Mouse (Mus musculus): ENCODE data around the gene Rc3h1. TPM values are rescaled to one million over a fixed set of nuclear protein-coding genes. Genes with fewer than 3 reads are reported as not detected.
"Not testable (repeated sequence)": the region's sequence is repeated elsewhere in the genome, so short reads cannot be mapped to it uniquely, and the experiment has no call there.

Gene Rc3h1
- total RNA-seq (2021), result 10 to 100 TPM; 34.1 to 35.0 TPM

- peak; percentile 100 for DNase-seq
Measured at GRCm38 (mm10) chr1:160906057-160906557, at the start of gene Rc3h1. Rc3h1 (plus strand) TSS chr1:160906418.

- no peak for DNase-seq
Measured at GRCm38 (mm10) chr1:160858132-160858531, 48.1 kb upstream of the Rc3h1 start.

DNA sequence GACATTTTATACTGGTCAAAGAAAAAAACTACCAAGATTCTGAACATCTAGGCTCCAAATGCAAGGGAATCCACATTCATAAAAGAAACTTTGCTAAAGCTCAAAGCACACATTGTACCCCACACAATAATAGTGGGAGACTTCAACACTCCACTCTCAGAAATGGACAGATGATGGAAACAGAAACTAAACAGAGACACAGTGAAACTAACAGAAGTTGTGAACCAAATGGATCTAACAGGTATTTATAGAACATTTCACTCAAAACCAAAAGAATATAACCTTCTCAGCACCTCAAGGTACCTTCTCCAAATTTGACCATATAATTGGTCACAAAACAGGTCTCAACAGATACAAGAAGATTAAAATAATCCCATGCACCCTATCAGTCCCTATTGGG lies 46.3 kb upstream of the Rc3h1 start:
- DNase-seq, result not testable (repeated sequence)

- DNase-seq, result no peak
Measured at GRCm38 (mm10) chr1:160861142-160861541, 45.1 kb upstream of the Rc3h1 start.

DNA sequence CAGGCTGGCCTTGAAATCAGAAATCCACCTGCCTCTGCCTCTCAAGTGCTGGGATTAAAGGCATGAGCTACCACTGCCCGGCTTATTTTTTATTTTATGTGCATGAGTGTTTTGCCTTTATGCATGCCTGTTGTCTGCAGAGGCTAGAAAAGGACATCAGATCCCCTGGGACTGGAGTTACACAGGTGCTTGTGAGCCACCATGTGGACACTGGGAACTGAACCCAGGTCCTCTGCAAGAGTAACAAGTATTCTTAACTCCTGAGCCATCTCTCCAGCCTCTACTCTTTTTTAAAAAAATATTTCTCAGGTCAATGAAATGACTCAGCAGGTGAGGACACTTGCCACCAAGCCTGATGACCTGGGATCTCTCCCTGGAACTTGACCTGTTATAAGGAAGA lies 44.6 kb upstream of the Rc3h1 start:
- DNase-seq, result no peak

GRCm38 (mm10) chr1:160863027-160863426 lies 43.2 kb upstream of the Rc3h1 start:
- peak; percentile 56 for DNase-seq

DNA sequence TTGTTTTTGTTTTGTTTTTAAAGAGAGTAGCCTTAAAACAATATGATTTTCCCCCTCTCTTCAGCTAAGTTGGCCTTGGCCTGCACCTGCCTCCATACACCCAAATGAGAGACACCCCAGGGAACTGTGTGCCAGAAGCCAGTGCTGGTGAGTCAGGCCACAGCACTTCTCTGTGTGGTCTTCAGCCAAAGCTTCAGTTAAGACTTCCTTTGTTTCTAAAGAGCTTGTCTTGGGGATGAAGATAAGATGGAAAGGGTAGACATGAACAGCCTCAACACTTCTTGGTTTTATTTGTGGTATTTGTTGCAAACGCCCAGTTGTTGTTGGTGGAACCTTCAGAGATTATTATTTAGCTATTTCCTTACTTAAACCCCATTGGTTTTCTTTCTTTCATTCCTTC lies 31.5 kb upstream of the Rc3h1 start:
- no peak for DNase-seq

DNA sequence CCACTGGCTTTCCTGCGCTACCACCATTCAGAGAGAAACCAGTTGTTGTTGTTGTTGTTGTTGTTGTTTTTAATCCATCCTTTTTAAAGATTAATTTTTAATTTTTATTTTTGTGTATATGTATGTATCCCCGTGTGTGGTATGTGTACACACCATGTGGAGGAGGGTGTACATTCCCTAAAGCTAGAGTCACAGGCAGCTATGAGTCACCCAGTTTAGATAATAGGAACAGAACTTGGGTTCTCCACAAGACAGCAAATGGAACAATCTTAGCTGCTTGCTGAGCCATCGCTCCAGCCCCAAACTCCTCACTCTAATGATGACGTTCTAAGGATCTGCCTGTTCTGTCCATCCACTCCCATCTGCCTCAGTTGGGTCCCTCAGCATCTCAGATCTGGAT lies 29.2 kb upstream of the Rc3h1 start:
- no peak for DNase-seq

- DNase-seq, result no peak
Measured at GRCm38 (mm10) chr1:160878485-160878884, 27.7 kb upstream of the Rc3h1 start.

- DNase-seq, result not testable (repeated sequence)
Measured at GRCm38 (mm10) chr1:160881378-160881777, 24.8 kb upstream of the Rc3h1 start.

GRCm38 (mm10) chr1:160881968-160882367 lies 24.2 kb upstream of the Rc3h1 start:
- DNase-seq, result no peak

DNA sequence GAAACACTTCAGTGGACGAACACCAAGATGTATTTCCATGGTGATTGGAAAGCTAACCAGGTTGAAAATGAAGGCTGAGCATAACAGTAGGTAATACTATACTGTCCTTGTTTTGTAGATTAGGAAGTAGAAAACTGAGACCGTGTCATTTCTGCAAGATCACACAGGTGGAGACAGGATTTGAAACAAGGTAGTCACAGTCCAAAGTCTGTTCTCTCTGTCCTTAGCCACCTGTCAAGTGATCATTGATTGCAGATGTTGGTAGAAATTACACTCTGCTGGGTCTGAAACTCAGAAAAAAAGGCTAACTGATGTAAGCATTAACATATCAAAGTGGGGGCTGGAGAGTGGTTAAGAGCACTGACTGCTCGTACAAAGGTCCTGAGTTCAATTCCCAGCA lies 21.9 kb upstream of the Rc3h1 start:
- no peak for DNase-seq

GRCm38 (mm10) chr1:160884993-160885392 lies 21.2 kb upstream of the Rc3h1 start:
- no peak for DNase-seq

DNA sequence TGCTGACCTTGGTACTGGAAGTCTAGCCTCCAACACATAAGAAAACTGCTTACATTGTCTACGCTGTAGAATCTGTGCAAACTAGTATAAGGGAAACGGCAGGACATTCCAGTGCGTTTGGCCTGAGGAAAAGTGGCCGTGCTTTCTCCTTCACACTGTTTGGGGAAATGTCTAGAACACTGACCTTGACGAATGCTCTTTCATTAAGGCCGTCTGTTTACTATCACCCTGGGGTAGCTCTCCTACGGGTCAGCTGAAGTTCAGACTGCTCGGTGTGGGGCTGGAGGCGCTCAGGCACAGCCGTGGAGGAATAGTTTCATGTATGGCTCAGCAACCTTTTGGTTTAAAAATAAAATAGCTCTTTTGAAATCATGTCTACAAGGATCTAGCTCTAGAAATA lies 6.5 kb upstream of the Rc3h1 start:
- DNase-seq, result no peak

DNA sequence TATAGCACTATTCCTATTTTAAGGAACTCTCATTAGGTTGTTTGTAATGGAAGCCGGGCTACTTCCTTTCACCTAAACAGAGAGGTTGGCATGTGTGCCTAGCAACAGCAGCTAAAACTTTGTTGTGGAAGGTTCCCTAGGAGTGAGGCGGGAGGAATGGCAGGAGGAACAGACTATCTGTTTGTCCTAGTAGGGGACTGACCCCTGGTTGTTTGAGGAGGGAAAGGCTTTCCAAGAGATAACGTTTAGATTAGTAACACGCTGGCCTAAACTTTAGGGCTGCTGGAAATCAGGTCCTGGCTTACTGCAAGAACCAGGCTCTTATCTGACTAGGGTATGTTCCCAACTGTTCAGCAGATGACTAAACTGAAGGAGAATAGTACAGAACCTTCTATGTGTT lies 2.2 kb upstream of the Rc3h1 start:
- peak; percentile 22 for DNase-seq

DNA sequence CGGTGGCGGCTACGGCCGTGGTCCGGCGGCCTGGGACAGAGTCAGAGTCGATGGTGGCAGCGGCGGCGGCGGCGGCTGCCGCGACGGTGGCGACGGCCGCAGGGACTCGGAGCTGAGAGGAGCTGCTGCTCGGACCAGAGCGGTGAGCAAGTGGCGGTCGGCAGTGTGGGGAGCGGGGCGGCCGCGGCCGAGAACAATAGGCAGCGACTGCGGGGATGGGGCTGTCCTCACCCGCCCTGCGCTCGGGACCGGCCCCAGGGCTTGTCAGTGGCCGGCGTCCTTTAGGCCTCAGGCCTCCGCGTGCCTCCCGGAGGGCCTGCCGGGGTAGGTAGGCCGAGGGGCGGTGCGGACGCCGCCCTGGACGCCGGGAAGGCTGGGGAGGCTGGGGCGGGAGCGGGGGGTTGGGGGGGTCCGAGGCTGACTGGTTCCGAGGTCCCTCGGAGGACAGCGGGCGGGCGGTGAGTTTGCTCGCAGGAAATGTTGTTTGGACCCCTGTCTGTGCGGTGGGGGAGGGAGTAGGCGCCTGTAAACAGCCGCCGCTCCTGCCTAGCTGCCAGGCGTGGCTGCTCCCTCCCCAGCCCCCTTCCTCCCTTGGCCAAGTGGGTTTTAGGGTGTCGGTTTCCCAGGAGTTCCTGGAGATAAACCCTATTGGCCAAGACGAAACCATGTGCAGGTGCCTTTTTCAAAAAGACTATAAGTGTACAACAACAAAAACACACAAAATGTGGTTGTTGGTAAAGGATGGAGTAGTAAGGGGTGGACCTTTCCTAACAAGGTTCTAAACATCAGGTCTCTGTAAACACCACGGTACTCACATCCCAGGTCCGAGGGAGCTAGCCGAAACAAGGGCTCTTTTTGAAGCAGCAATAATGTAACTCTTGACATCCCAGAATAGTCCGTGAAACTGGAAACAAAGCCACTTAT lies 602 bp downstream of the Rc3h1 start:
- peak; percentile 65 for DNase-seq

GRCm38 (mm10) chr1:160910176-160910575 lies 4.0 kb downstream of the Rc3h1 start:
- no peak for DNase-seq

DNA sequence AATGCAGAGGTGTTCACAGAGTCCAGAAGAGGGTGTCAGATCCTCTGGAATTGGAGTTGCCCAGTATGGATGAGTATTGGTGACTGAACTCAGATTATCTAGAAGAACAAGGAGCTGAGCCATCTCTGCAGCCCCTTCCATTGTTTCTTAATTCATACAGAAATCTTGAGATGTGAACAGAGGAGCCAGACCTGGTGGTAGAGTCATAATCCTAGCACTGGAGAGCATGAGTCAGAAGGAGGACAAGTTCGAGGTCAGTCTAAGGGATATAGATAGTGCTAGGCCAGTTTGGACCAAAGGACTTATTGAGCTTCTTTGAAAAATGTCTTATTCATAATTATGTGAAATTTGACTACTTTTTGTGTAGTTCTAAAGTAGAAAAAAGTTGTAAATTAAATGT lies 4.6 kb downstream of the Rc3h1 start:
- no peak for DNase-seq

DNA sequence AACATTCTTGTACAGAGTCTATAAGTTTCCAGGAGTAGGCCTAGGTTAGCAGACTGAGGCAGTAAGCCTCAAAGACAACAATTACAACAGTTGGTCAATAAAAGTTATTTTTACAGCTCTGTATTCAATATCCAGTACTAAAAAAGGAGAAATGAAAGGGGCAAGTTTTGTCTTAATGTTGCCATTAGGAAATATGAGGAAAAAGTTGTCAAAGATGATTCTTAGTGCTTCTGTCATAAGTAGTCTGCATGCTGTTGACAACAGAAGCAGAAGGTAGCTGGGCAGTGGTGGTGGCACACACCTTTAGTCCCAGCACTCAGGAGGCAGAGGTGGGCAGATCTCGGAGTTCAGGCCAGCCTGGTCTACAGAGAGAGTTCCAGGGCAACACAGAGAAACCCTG lies 13.2 kb downstream of the Rc3h1 start:
- DNase-seq, result no peak

GRCm38 (mm10) chr1:160921938-160922337 lies 15.7 kb downstream of the Rc3h1 start:
- no peak for DNase-seq

GRCm38 (mm10) chr1:160931320-160931719 lies 25.1 kb downstream of the Rc3h1 start:
- no peak for DNase-seq

GRCm38 (mm10) chr1:160933896-160934482 lies 27.8 kb downstream of the Rc3h1 start:
- DNase-seq, result no peak

- DNase-seq, result no peak
Measured at GRCm38 (mm10) chr1:160935551-160935950, 29.3 kb downstream of the Rc3h1 start.

DNA sequence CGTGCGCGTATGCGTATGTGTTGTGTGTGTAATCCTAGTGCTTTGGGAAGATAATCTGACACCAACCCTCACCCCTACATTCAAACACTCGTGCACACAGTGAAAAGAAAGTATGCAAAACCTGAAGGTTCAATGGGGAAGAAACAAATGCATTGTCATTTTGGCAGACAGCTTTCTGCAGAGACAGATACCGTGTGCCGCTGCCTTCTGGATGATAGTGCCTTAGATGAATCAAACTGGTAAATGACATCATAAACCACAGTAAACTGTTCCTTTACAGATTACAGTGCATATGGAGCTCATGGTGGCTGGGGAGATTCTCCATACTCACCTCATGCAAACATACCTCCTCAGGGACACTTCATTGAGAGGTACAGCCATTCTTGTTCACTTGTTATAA lies 57.0 kb downstream of the Rc3h1 start:
- no peak for DNase-seq
